Mouse (Mus musculus) thymus, postnatal 0 days (tissue): ENCODE results near the gene Scube3. TPM values are rescaled to one million over a fixed set of nuclear protein-coding genes. Genes with fewer than 3 reads are reported as not detected.
A peak's percentile ranks its signal among the peaks of the same experiment; 100 is the strongest.

Experiments used
- DNase-seq: peaks from one replicate; pipeline ENCODE4 v3.0.0-alpha.2; 2015; ENCODE audit warnings: low spot score
- polyA plus RNA-seq: library from polyadenylated mRNA; unstranded; fragments of >200 nt; fragmentation: Nextera tagmentation; extraction: Ambion mirVana; gene quantifications from 2 replicates; pipeline ENCODE4 v1.2.1, GENCODE M21; 2015

The Scube3 gene
- polyA plus RNA-seq, 1 experiment from 2014 or later: 0.08 TPM

GRCm38 (mm10) chr17:28133193-28133592, 8.7 kb upstream of the Scube3 start:
- DNase-seq: peak; percentile 50

GRCm38 (mm10) chr17:28135496-28135895, 6.4 kb upstream of the Scube3 start:
- no peak for DNase-seq

DNA sequence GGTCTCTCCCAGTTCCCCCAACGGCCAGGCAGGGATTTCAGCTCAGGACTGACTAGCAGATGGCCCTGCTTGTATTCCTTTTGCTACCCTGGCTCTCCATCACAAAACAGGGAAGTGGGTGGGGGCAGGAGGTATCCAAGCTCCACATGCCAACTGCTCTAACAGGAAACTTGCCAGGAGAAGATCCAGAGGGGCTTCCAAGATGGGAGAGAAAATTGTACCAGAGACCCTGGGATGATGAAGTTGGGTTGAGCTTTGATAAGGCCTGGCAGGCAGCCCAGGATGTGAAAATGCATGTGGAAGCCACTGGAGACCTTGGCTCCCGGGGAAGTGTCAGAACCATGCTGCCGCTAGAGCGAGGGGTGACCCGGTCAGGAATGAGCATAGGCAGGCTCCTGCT, 5.7 kb upstream of the Scube3 start:
- no peak for DNase-seq

DNA sequence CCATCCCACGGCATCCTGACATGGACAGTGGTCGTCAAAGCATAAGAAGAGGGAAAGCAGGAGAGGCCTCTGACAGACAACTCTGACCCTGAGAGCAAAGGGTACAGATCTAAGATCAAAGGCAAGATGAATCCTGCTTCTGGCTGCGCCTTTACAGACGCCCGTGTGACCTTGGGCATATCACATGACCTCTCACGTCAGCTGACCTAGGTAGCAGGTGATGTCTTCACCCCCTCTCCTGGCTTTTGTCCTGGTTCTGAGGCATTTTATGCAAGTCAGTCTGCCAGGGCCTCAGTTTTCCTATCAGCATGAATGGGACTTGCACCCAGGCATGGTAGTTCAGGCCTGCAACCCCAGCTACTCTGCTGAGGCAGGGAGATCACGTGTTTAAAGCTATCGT, 3.9 kb upstream of the Scube3 start:
- DNase-seq: no peak

- no peak for DNase-seq
Measured at GRCm38 (mm10) chr17:28138685-28139084, 3.3 kb upstream of the Scube3 start.

- DNase-seq: no peak
Measured at GRCm38 (mm10) chr17:28140431-28141204, 1.3 kb upstream of the Scube3 start.

- DNase-seq: no peak
Measured at GRCm38 (mm10) chr17:28141205-28141650, 713 bp upstream of the Scube3 start.

DNA sequence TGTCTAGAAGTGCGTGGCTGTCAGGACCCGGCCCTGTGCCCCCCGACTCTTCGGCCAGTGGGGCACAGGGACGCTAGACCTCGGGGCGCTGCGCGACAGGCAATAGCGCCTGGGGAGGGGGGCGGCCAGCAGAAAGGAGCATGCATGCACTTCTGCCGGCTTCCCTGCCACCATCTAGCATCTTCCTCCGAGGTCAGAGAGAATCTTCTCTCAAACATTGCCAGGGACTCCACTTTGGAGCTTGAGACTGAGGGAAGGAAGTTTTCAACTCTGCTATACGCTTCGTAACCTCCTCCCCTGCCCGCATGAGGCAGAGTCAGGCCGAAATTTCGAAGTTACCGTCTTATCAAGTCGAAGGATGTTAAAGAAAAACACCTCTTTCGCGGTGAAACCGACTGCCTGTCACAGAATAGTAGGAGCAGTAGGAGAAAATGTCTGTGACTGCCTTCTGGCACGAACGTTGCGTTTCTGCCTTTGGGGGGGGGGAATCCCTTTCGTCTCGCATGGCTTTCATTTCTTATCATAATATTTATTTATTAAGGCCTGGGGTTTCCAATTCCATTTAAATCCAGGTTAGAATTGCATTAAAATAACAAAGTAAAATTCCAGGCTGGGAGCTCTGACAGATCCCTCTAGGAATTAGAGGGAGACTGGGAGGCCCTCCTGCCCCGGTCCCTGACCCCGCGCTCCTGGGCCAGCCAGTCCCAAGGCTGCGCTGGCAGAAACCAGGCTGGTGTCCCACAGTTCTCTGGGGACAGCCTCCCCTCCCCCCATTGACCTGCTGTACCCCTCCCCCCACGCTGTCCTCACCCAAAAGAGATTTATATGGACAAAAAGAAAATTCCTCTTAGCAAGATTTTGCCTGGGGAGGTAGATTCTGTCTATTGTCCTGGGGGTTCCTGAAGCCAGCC, 1.0 kb downstream of the Scube3 start:
- peak; percentile 18 for DNase-seq

GRCm38 (mm10) chr17:28143751-28144150, 1.8 kb downstream of the Scube3 start:
- no peak for DNase-seq

DNA sequence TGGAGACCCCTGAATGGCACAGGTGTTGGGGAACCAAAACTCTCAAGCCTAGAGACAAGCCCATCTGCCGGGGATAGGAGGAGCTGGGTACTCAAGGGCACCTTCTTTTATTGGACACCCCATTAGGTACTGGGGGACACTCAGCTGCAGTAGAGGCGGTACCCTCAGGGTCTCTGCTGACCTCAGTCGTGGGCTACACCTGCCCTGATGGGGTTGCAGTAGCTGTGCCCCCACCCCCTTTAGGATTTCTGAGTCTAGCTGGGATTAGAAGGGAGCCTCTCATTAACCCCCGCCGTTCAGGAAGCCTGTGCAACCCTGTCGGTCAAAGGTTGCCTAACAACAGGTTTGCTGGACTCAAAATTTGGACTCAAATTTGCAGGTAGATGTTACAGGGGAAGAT, 2.3 kb downstream of the Scube3 start:
- no peak for DNase-seq

DNA sequence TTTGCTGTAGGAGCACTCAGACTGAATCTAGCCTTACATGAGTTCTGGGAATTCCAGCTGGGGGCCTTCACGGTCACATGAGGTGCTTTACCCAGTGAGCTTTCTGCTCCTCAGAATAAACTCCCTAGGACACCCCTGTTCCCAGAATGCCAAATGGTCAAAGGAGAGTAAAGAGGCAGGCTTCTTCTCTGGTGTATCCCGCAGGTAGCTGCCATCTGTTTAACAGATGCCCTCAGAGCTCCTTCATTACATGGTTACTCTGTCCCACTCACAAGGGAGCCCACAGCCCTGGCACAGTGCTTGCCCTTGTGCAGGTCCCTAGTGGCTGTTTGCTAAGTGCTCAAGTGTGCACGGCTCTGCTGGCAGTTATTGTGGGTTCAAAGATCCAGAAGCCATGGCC, 6.3 kb downstream of the Scube3 start:
- no peak for DNase-seq

GRCm38 (mm10) chr17:28149734-28150133, 7.8 kb downstream of the Scube3 start:
- DNase-seq: no peak

GRCm38 (mm10) chr17:28150456-28150855, 8.5 kb downstream of the Scube3 start:
- no peak for DNase-seq

DNA sequence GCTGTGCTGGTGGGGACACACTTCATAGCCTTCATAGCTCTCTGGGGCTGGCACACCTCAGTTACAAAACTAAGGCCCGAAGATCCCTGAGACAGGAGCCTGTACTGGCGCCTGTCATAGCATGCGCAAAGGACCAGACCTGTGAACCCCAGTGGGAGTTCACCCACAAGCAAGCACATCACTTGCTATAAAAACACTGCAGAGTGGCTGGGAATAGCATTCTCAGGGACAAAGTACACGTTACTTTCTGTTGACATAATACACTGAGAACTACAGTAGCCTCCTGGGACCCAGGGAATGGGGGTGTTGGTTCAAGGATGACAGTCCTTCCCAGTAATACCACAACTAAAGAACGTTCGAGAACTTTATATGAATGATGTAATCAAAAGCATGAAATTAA, 11.2 kb downstream of the Scube3 start:
- DNase-seq: no peak

DNA sequence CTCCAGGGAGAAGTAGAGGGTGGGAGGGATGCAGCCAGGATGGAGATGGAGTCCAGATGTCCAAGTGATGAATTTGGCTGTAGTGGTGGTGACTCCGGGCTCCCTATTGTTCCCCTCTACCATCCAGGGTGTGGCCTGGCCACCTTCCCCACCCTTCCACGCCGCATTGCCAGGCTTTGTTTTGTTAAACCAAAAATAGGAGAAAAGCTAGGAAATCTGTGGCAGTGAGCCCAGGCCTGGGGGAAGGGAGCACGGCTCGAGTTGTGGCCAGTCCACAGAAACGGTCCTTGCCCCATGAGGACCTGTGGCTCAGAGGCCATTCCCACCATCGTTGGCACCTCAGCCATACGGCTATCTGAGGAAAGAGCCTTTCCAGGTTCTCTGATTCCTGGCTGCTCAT, 13.0 kb downstream of the Scube3 start:
- DNase-seq: no peak

- DNase-seq: no peak
Measured at GRCm38 (mm10) chr17:28160361-28160760, 18.4 kb downstream of the Scube3 start.

- DNase-seq: no peak
Measured at GRCm38 (mm10) chr17:28161310-28161881, 19.5 kb downstream of the Scube3 start.

GRCm38 (mm10) chr17:28163666-28164065, 21.7 kb downstream of the Scube3 start:
- peak; percentile 82 for DNase-seq

- peak; percentile 71 for DNase-seq
Measured at GRCm38 (mm10) chr17:28170460-28171305, 28.7 kb downstream of the Scube3 start.

- DNase-seq: no peak
Measured at GRCm38 (mm10) chr17:28172690-28173089, 30.7 kb downstream of the Scube3 start.
